Mouse (Mus musculus) cerebellum, adult 9-11 months (tissue): ENCODE results near the gene Acap1.
"Not testable (repeated sequence)": the region's sequence is repeated elsewhere in the genome, so short reads cannot be mapped to it uniquely, and the experiment has no call there.

Source experiments
- DNase-seq: peaks from one replicate; pipeline ENCODE4 v3.0.0; 2022

The Acap1 gene

DNA sequence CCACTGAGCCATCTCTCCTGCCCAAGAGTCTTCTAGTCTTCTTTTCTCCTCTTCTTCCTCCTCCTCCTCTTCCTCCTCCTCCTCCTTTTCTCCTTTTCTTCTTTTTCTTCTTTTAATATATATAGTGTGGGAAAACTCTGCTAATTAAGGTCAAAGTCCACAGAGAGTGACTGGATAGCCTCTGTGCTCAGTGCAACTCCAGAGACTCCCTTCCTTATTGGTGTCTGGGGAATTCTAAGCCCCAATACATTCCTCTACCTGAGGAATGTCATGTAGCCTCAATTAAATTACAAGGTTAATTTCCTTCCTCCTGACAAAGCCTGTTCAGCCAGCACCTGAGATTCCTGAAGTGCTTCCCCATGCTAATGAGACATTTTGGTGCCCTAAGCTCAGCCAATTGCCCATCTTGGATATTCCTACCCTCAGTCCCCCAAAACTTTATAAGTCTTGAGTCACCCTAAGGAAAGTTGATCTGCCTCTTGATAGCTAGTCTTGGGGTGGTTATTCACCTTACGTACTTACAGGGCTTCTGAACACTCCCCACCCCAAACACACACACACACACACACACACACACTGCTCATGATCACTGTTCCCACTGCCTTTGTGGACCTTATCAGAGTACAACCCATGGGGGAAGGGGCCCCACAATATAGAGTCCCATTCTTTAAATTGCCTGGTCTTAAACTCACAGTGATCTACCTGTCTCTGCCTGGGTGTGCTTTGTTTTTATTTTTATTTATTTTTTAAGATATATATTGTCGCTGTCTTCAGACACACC is 24.9 kb downstream of the Acap1 start:
- no peak for DNase-seq

DNA sequence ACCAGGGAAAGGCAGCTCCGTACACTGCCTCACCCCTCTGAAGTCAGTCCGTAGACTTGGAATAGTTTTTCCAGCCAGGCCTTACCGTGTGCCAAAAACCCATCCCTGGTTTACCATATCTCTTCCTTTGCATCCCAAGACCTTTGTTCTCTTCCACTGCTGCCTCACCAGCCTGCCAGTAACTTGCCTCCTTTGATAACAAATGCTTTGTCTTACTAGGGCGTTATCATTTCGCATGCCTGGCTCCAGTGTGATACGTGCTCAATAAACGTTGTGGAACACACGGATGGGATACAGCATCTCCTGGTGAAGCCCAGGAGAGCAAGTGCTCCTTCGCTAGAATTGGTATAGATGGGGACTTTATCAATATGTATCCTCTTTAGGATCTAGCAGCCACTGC is 28.0 kb downstream of the Acap1 start:
- no peak for DNase-seq

DNA sequence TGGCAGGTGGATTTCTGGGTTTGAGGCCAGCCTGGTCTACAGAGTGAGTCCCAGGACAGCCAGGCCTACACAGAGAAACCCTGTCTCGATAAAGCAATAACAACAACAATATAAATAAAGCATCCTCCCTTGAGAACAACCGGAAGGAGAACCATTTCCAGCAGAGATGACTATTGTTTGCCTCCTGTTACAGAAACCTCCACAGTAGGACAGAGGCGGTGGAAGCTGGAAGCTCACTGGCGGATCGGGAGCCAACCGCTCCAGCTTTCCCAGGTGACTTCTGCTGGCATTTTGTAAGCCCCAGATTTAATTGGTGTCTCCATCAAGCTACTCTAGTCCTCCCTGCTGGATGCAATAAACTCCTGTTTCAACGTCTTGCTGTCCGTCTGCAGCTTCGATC is 29.8 kb downstream of the Acap1 start:
- no peak for DNase-seq

DNA sequence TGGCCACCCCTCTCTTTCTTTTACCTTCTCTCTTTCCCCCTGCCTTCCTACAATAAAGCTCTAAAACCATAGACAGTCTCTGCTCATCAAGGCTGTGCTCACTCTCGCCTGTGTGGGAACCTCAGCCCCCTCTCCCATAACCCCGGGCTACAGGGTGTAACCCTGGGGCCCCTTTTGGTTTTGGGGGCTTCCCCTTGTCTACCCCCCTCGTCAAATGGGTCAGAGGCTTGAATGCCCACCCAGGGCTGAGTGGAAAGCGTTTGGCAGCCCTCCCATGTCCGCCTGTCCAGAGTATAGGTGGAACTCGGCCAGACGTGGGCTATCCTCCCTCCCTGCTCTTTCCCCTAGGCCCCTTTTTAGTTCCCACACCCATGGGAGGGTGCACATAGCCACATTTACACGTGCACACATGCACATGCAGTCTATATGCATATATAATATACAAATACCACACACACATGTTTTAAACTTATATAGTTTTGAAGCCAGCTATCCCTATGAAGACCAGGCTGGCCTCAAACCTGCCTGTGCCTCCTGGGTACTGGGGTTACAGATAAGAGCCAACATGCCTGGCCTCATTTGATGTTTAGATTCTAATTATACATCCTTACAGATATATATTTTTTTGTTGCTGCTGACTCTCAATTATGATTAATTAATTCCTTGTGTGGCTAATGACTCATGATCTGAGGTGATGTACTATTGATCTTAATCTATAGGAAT is 31.0 kb downstream of the Acap1 start:
- DNase-seq, result no peak

DNA sequence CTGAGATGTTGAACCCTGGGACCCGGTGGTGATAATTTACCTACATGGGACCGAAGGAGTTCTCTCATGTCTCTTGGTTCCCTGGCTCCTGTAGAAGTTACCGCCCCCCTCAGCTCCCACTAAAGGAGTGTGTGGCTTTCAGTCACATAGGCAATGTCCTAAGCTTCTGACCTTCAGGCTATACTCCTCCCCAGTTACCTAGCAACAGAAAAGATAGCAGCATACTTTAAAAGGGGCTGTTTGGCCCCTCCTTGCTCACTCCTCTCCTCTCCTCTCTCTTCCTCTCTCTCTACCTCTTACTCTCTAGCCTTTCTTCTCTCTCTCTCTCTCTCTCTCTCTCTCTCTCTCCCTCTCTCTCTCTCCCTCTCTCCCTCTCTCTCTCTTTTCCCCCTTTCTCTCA is 31.6 kb downstream of the Acap1 start:
- DNase-seq, result not testable (repeated sequence)

DNA sequence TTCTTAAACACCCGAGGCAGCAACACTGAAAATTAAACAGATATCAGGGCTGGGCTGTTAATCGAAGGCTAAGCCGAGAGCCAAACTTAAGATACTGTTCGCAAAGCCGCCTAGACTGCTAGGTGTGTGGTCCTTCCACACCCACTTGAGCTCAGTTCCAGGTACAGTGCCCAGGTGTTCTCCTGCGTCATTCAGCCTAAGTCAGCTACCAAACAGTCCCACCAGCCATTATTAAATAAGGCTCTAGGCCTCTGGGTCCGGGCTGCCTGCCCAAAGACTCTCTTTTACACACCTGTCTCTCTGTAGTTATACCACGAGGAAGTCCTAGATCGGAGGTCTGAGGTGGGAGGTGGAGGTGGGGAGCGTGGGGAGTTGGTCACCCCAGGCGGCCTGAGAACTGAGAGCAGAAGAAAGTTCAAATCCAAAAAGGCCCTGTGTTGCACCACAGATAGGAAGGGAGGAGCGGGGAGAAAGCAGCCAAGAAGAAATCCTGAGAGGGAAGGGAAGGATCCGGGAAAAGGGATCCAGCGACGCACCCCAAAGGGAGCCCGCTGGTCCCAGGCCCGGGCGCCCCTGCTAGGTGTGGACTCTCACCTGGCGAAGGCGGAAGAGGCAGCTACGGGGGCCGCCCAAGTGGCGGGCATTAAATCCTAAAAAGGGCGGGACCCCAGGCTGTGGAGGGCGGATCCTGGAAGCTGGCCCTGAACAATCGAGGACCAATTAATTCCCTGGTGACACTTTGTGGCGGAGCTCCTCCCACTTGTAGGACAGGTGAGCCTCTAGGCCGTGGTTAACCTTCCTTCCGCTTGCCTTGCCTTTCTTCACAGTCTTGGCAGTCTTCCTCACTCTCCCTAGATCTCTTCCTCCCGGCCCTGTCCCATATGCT is 37.0 kb downstream of the Acap1 start, which contains the start of gene Tnk1:
Gene Tnk1, minus strand, starts transcription at position 618 of the 886 bp plus-strand sequence.
- no peak for DNase-seq

DNA sequence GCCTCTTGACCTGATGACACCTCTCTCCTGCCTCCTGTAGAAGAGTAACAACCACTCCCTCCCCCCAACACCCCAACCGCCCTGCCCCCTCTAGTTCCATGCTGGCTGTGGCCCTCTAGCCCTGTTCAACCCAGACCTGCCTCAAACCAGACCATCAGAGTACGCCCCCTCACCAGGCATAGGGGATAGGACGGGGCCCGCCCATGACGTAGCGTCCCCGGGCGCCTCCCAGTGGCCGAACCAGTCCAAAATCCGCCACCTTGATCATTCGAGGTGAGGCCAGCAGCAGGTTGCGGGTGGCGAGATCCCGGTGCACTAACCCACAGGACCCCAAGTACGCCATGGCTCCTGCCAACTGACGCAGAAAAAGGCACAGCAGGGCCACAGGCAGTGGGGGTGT is 40.0 kb downstream of the Acap1 start:
- DNase-seq, result peak; percentile 63

DNA sequence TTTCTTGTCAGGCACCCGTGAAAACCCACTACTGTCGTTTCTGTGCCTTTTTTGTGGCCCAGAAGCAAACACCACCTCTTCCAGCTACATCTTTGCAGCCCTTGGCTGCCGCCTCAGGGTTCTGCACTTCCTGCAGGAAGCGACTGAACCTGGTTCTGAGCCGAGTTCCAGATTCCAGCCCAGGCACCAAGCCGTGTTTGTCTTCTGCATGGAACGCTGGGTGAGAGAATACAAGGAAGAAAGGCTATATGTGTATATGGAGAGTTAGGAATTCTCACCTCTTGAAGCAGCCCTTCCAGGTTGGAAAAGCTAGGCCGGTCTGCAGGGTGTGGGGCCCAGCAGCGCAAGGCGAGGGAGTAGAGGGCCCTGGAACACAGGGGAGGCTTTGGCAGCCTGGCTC is 40.7 kb downstream of the Acap1 start:
- no peak for DNase-seq

DNA sequence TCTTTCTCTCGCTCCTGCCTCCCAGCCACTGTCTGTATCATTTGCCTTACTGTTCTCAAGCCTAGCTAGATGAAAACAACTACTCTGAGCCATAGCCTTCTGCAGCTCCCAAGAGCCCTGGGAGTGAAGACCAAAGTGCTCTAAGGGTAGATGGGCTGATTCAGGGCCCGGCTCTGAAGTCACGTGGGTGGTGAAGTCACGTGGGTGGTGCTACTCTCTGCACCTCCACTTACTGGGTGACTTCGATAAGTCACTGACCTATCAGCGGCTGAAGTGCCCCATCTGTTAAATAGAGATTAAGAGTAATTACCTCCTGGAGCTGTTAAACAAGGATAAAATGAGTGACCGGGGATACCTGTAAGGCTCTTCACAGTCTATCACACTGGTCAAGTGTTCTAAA is 41.3 kb downstream of the Acap1 start:
- no peak for DNase-seq

DNA sequence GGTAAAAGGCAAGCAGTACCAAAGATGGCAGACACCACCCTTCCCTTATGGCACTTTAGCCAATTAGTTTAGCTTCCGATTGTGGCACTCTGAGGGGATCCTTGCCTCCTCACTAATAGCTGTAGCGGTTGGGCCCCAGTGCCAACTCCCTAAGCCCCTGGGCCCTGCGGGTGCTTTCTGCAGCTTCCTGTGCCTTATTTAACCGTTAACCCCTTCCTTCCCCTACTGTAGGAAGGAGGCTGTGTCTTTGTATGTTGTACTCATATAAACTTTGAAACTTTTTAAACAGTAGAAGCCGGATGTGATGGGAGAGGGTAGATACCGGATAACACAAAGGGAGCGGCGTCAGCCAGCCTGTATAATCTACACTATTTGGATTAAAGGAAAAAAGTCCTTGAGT is 44.6 kb downstream of the Acap1 start:
- no peak for DNase-seq

DNA sequence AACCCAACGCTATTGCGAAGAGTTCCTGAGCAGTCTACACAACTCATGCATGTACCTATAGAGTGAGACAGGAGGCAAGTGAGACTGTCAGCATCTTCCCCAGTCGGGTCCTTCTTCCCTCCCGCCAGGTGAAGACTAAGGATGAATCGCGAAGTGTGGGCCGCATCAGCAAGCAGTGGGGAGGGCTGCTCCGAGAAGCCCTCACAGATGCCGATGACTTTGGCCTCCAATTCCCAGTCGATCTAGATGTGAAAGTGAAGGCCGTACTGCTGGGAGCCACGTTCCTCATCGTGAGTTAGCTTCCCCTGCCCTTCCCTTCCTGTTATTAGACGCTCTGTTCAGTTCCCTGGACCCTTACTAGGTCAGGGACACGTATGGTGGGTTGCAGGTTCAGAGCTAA is 45.5 kb downstream of the Acap1 start:
- DNase-seq, result no peak

DNA sequence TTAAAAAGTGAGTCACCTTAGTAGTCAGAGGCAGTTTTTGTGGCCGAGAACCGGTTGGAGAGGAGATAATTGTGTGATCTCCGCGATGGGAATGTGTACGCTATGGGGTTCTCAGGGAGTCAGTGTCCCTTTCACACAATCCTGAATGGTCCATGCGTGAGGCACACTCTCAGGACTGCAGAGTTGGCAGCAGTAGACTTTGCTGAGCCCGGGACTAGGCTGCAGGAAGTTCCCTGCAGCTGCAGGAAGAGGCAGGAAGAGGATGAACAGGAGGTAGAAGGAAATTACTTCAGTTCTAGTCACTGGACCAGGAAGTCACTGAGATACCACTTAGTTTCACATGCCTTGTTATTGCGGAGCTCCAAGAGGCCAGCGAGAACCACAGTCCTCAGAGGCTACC is 46.2 kb downstream of the Acap1 start:
- peak; percentile 15 for DNase-seq

DNA sequence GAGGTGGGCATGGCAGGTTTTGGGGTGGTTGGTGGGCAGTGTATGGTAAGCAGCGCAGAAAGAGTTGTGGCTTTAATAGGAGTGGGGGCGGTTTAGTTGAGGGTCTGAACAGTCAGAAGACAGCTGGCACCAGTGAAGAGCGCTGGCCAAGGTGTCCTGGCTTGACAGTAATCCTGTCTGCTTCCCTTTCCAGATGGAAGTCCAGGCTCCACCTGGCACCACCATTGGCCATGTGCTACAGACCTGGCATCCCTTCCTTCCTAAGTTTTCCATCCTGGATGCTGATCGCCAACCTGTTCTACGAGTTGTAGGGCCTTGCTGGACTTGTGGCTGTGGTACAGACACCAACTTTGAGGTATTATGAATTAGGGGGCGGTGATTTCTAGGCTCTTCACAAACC is 47.3 kb downstream of the Acap1 start:
- peak; percentile 86 for DNase-seq

DNA sequence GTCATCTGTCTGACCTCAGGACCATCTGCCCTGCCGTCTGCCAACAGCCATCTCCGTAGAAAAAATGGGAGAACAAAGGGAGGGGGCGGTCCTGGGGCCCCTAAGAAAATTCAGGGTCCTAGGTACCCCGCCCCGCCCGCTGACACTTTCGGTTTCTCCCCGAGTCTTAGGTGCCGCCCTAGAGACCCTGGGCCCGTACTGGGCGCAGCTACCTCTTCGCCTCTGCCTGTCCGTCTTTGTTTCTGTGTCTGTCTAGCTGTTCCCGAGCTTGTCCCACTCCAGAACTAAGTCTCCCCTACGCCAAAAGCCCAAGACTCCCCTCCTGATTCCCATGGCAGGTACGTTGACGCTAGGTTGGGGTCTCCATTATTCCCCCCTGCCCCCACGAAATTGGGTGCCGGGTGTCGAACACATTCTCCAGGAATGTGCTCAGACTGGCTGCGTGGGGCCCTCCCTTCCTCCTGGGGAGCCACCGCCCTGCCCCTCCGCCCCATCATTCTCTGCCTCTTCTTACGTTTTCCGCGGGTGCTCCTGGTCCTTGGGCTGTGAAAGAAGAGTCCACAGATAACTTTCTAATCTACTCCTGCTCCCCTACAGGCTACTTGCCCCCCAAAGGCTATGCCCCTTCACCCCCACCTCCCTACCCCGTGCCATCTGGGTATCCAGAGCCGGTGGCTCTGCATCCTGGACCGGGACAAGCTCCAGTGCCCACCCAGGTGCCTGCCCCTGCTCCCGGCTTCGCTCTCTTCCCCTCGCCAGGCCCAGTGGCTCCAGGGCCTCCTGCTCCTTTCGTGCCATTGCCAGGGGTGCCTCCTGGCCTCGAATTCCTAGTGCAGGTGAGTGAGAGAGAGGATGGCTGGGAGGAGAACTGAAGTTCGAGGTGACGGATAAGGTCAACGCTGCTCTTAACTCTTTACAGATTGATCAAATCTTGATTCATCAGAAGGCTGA is 48.3 kb downstream of the Acap1 start:
- peak; percentile 62 for DNase-seq

DNA sequence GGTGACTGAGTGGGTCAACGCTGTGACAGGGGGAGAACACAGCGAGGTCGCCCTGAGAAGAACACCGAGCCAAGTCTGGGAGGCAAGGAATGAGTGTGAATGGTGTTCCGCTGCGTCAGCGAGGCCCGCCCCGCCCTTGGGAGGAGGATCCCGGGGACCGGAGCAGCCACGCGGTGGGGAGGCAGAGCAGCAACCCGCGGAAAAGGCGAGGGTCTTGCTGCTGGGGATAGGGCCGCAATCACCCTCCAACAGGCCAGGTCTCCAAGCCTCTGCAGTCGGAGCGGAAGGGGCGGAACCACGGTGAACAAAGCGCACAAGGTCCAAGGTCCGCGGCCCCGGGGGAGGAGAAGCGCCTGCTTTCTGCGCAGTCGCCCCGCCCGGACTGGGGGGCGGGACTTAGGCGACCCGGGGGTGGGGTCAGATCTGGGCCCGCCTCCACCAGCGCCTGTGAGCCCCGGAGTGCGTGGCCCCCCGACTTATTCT is 49.1 kb downstream of the Acap1 start, which contains the start of gene Plscr3:
Gene Plscr3, plus strand, starts transcription at position 179 of the 483 bp plus-strand sequence.
- DNase-seq, result peak; percentile 93

DNA sequence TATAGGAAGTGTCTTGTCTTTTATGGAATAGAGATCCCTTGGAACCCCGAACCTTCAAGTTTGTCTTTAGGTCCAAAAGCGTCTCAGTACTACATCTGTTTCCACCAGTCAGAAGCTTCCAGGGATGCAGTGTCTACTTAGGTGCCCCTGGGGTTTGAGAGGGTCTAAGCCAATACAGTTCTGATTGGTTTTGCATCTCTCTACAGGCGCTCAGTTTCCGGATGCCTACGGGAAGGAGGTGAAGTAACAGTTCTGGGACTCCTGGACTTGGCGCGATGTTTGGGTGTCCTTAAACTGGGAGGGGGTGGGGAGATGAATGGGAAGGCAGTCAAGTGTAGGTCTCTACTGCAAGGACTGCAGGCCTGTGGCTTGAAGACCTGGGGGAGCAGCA is 56.6 kb downstream of the Acap1 start:
- no peak for DNase-seq

DNA sequence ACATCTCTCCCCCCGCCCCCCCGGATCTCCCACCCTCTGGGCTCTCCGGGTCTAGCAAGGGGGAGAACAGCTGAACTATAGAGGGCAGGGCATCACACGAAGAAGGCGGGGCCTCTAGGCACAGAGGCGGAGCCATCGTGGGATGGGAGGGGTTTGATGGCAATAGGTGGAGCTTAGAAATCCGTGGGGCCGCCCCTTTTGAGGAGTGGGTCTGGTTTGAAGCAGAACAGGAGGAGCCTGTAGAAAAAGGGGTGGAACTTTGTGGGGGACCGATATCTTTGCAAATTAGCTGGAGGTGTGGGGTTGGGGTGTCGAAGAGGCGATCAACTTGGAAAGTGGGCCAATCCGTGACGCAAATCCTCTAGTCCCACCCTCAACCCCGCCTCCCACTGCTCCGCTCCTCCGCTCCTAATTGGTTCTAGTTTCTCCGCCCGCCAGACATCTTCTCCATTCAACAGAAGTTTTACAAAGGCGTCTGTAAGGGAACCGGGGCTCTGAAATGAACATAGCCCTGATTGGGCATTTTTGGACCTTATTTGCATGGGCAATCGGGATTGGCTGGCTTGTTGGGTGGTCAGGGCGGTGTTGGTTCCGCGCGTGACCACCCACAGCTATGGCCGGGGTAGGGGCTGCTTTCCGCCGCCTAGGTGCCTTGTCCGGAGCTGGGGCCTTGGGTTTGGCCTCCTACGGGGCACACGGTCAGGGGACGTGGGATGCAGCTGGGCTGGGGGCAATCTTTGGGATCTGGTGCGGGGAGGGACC is 57.2 kb downstream of the Acap1 start, which contains the start of gene Tmem256:
Gene Tmem256, plus strand, starts transcription at position 563 of the 762 bp plus-strand sequence.
- DNase-seq, result peak; percentile 98

DNA sequence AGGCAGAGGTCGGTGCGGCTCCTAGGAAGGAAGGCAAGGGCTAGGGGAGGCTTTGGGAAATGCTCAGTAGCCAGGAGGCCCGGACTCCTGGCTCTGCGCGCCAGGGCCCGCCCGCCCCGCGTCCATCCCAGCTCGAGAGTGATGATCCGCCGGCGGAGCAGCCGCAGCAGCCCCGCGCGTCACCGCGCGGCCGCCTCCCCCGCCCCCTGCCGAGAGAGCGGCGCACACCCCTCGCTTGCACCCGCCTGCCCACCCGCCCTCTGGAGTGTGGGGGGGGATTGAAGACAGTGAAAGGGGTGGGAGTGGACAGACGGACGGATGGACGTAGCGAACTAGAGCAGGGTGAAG is 57.8 kb downstream of the Acap1 start, which contains the start of gene Nlgn2:
Gene Nlgn2, minus strand, starts transcription at position 181 of the 348 bp plus-strand sequence.
- no peak for DNase-seq

DNA sequence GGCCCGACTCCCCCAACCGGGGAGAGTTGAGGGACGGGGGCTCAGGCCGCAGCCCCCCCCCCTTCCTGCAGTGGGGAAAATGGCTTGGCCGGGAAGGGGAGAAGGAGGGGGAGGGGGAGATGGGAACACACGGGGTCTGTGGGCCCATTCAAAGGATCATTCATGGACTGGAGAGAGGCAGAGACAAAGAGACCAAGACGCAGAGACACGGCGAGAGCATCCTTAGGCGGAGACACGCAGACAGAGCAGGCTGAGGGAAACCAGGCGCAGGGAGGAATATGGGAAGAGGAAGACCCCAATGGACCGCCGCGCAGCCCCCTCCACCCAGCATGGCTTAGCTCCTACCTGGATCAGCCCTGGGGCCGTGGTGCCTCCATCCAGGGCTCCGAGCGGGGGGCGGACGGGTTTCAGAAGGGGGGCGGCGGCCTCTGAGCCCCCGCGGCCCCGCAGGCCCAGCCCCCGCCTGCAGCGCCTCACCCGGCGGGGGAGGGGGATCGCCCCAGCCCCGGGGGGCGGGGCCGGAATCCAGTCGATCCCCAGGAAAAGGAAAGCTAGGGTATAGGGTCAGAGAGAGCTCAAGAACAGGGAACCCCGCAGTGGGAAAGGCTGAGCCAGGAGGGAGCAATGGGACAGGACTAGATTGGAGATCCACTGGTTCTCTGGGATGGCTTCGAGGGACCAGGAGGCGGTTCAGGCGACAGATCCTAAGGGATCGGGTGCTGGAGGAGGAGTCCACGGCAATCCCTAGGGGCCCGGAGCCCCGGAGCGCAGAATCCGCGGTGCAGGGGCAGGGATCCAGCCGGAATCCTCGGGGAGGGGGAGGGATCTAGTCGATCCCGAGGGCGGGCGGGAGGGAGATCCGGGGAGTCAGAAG is 58.4 kb downstream of the Acap1 start:
- peak; percentile 84 for DNase-seq

DNA sequence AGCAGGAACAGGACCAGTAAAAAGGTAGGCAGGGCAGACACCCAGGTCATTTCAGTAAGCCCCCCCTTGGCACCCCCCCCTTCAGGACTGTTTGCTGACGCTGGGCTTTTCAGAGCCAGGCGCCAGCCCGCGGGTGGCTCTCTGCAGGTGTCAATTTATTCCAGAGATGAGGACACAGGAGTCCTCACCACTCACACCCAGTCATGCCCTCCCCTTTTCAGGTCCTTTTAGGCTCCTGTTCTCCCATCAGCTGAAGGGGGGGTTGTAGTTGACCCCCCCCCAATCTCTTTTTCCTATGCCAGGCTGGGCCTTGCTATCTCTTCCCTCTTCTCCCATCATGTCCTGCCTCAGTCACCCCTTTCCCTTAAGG is 59.4 kb downstream of the Acap1 start:
- DNase-seq, result peak; percentile 71
